Mouse (Mus musculus) stomach, postnatal 0 days (tissue): ENCODE measurements around the gene Ctsd. TPM values are rescaled to one million over a fixed set of nuclear protein-coding genes. Genes with fewer than 3 reads are reported as not detected.

Experiments
- ATAC-seq: fragments of 200-750 bp; cut with Nextera tagmentation; 2 replicates; pipeline ENCODE4 v1.8.0; 2017; ENCODE audit not compliant: low FRiP score, low TSS enrichment
- DNase-seq: peaks from one replicate; pipeline ENCODE4 v3.0.0-alpha.2; 2016; ENCODE audit warnings: low spot score
- H3K27ac ChIP-seq: fragments of 300-500 bp; sonication (generic); replicated peaks from 2 replicates; pipeline ENCODE4 v1.5.1; 2014; ENCODE audit warnings: mild to moderate bottlenecking, control low read depth
- H3K27me3 ChIP-seq: fragments of 300-500 bp; sonication (generic); 2 replicates; pipeline ENCODE4 v1.6.1; 2014; ENCODE audit warnings: low read length; ENCODE audit not compliant: control insufficient read depth, insufficient read depth
- H3K36me3 ChIP-seq: fragments of 300-500 bp; sonication (generic); 2 replicates; pipeline ENCODE4 v1.6.1; 2014; ENCODE audit warnings: low read length, mixed read lengths; ENCODE audit not compliant: control insufficient read depth, insufficient read depth
- H3K4me1 ChIP-seq: fragments of 300-500 bp; sonication (generic); replicated peaks from 2 replicates; pipeline ENCODE4 v1.6.1; 2014; ENCODE audit warnings: antibody characterized with exemption; ENCODE audit not compliant: control insufficient read depth, insufficient read depth
- H3K4me2 ChIP-seq: fragments of 300-500 bp; sonication (generic); replicated peaks from 2 replicates; pipeline ENCODE4 v1.6.1; 2014; ENCODE audit warnings: low read depth, mild to moderate bottlenecking, control low read depth, moderate library complexity
- H3K4me3 ChIP-seq: fragments of 300-500 bp; sonication (generic); 2 replicates; pipeline ENCODE4 v1.5.1; 2014; ENCODE audit warnings: low read depth, low read length, control low read depth
- H3K9ac ChIP-seq: fragments of 300-500 bp; sonication (generic); 2 replicates; pipeline ENCODE4 v1.6.1; 2014; ENCODE audit warnings: mild to moderate bottlenecking, low read length, control low read depth, mixed read lengths
- H3K9me3 ChIP-seq: fragments of 300-500 bp; sonication (generic); 2 replicates; pipeline ENCODE4 v1.6.1; 2016; ENCODE audit warnings: low read length; ENCODE audit not compliant: control insufficient read depth
- CTCF ChIP-seq: IDR thresholded peaks from 2 replicates; pipeline ENCODE4 v1.5.1; 2016; ENCODE audit warnings: antibody characterized with exemption, low read depth, mild to moderate bottlenecking, moderate library complexity
- EP300 ChIP-seq: optimal IDR thresholded peaks from 2 replicates; pipeline ENCODE3; 2016; ENCODE audit warnings: antibody characterized with exemption
- WGBS: fragments of 180-500 bp; shearing (Covaris S2); extraction: QIAGEN DNeasy Blood & Tissue Kit; methylation state at CpG from one replicate; pipeline ENCODE4 v1.1.7; 2014; 5-methylcytosine and 5-hydroxymethylcytosine counted together
- polyA plus RNA-seq: library from polyadenylated mRNA; unstranded; fragments of >200 nt; fragmentation: Nextera tagmentation; extraction: Ambion mirVana; gene quantifications from 2 replicates; pipeline ENCODE4 v1.2.1, GENCODE M21; 2015

Ctsd gene
- 798 and 841 TPM in 2 replicates for polyA plus RNA-seq

DNA sequence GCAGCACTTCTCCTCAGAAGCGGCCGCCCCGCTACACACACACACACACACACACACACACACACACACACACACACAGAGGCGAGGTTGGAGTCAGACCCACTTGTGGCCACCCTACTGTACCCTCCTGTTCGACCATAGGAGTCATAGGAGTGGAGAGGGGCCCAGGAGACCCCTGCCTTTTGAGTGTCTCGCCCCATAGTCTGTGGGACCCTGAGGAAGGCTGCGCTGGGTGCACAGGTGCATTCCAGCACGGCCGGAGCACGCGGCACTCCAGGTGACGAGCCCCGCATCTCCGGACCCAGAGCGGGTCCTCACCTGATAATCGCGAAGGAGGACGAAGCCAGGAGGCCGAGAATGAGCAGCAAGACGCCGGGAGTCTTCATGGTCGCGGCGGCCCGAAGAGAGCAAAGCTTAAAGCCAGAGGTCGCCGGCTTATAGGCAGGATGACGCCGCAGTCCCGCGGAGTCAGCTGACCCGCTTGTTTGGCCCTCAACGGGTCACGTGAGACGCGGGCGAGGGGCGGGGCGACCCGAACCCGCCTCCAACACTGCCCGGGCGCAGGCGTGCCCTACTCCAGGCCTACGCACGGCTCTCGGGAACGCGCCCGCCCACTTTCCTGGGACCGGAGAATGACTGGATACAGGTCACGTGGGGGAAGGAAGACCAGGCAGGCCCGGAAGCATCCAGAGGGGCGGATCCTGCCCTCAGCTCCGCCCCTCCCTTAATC, at the start of gene Ctsd:
Gene Ctsd, minus strand, starts transcription at position 620 of the 730 bp plus-strand sequence.
- Histone ChIP-seq H3K9me3 (no peaks in the 10 kb centered on the region), H3K36me3 (peaks cover 21% of the 10 kb centered on the region), H3K9ac (peak within 1 kb of the TSS; percentile 88), H3K4me2 (peak within 1 kb of the TSS; percentile 92), H3K27me3 (no peaks in the 10 kb centered on the region), H3K4me3 (peak within 1 kb of the TSS; percentile 70), H3K27ac (peak within 1 kb of the TSS; percentile 95), H3K4me1 (peaks cover 7% of the 10 kb centered on the region)
- ATAC-seq (peak; percentile 97), DNase-seq (peak; percentile 99)
- WGBS, result under 1% methylated on average over 53 of the region's 55 CpGs
- TF ChIP-seq CTCF (no peak), EP300 (no peak)

DNA sequence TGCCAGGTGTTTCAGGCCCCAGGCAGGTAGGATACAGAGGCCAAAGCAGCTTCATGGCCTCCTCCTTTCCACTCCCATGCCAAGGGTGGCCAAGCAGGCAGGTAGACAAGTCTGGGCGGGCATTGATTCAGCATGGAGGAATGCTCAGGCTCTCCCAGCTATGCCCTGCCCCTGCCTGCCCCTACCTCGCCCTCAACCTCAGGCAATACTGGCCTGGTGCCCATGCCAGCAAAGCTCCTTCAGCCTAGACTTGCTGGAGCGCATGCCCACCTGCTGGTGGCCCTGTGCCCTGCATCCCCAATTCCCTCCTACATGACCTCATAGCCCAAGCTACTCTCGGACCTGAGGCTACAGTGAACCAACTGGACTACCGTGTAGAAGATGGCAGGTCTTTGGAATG, 49.5 kb upstream of the Ctsd start:
- Histone ChIP-seq H3K9me3 (no peaks in the 10 kb centered on the region), H3K9ac (peak overlapping the region; percentile 5; the same call in 1 of the 2 replicates), H3K27ac (peak overlapping the region; percentile 90), H3K4me3 (no peak overlapping the region), H3K4me1 (peaks cover 10% of the 10 kb centered on the region), H3K4me2 (peak overlapping the region; percentile 31; the same call in 1 of the 2 replicates), H3K36me3 (no peaks in the 10 kb centered on the region), H3K27me3 (no peaks in the 10 kb centered on the region)
- TF ChIP-seq EP300 (peak; percentile 86), CTCF (peak; percentile 79)
- DNase-seq, result peak; percentile 90
- peak; percentile 72 for ATAC-seq
- 61% methylated on average over 5 of the region's 5 CpGs for WGBS

DNA sequence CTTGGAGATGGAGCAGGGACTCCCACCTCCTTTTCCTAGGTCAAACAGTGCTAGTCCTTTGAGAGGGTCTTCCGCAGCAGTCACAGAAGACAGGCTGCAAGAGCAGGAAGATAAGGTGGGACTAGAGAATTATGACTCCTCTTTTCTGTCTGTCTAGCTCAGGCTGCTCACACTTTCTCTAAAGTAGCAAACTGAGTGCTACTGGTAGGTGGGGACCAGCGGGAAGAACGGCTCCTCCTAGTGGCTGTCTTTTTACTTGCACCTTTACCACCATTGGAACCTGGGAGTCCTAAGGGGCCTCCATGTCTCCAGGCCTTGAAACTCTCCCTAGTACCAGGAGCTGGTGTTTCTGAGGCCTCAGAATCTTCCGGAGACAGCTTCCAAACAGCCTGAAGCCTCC, 47.7 kb upstream of the Ctsd start:
- H3K4me2 ChIP-seq, result peak overlapping the region; percentile 31
- ATAC-seq, result peak; percentile 15; the same call in 1 of the 2 replicates
- no peaks in the 10 kb centered on the region for H3K36me3 ChIP-seq
- peak overlapping the region; percentile 90 for H3K27ac ChIP-seq
- peaks cover 11% of the 10 kb centered on the region for H3K4me1 ChIP-seq
- no peaks in the 10 kb centered on the region for H3K9me3 ChIP-seq
- no peak for TF ChIP-seq EP300
- peak; percentile 92 for TF ChIP-seq CTCF
- peak overlapping the region; percentile 4; the same call in 1 of the 2 replicates for H3K4me3 ChIP-seq
- H3K9ac ChIP-seq, result peak overlapping the region; percentile 48
- 23% methylated on average over 4 of the region's 4 CpGs for WGBS
- no peaks in the 10 kb centered on the region for H3K27me3 ChIP-seq
- peak; percentile 77 for DNase-seq

DNA sequence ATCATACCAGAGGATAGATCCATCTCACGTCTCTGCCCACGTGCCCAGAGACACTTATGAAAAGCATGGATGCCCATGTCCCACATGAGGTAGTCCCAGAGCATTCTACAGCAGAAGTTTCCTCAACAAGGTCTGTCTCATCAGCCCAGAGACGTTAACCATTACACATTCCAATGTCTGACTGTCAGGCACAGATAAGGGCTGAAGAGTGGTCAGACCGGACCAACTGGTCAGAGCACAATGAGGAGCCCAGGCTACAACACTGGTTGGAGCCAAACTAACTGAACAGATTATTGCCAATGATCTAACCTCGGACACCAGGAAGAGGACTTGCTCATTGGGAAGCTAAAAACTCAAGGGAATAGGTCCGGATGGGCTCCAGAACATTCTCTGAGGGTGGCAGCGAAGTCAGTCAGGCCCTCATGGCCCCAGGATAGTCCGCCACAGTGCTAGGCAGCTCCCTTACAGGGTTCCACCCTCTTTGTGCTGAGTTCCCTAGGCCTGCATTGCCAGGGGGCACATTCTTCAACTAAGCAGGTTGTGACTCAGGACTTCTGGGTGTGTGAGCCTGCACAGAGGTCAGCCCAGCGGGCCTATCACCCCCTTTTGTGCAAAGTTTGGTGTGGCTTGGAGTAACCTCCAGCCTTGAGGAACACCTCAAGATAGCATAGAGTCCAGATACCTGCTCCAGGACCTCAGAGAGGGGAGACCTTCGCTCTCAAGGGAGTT, 46.5 kb upstream of the Ctsd start, which contains the start of gene Syt8:
Gene Syt8, plus strand, starts transcription at position 714 of the 729 bp plus-strand sequence.
- peak within 1 kb of the TSS; percentile 4; the same call in 1 of the 2 replicates for H3K4me3 ChIP-seq
- 62% methylated on average over 10 of the region's 10 CpGs for WGBS
- peak within 1 kb of the TSS; percentile 90 for H3K27ac ChIP-seq

DNA sequence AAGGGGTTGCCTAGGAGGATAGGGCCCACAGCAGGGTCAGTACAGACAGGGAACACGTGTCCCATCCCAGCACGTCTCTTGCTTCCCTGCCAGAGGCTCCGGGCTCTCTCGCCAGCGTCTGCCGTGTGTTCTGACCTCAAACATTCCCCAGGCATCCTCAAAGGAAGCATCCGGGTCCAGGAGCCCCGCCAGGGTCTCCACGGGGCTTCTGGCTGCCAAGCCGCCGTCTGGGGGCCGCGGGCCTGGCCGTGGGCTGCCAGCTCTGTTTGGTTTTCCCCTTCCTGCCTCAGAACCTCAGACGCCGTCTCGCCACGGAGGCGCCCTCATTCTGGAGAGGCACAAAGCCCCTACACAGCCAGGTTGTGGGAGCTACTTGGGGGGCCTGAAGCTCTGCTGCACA, 45.8 kb upstream of the Ctsd start:
- Histone ChIP-seq H3K4me1 (peaks cover 16% of the 10 kb centered on the region), H3K27ac (peak overlapping the region; percentile 90), H3K27me3 (no peaks in the 10 kb centered on the region), H3K36me3 (no peaks in the 10 kb centered on the region), H3K9me3 (no peaks in the 10 kb centered on the region), H3K9ac (peak overlapping the region; percentile 54), H3K4me2 (no peak overlapping the region; the same call in 1 of the 2 replicates), H3K4me3 (no peak overlapping the region)
- WGBS, result 25% methylated on average over 19 of the region's 19 CpGs
- ATAC-seq, result no peak
- no peak for DNase-seq
- TF ChIP-seq CTCF, result no peak
- TF ChIP-seq EP300, result no peak

More for the DNA sequence above, 46.5 kb upstream of the Ctsd start, which contains the start of gene Syt8:
- no peaks in the 10 kb centered on the region for H3K27me3 ChIP-seq
- no peak for TF ChIP-seq CTCF
- no peak for TF ChIP-seq EP300
- H3K36me3 ChIP-seq, result no peaks in the 10 kb centered on the region
- H3K9ac ChIP-seq, result peak within 1 kb of the TSS; percentile 54
- DNase-seq (peak; percentile 84), ATAC-seq (peak; percentile 87)
- H3K9me3 ChIP-seq, result no peaks in the 10 kb centered on the region
- H3K4me2 ChIP-seq, result peak within 1 kb of the TSS; percentile 31
- H3K4me1 ChIP-seq, result peaks cover 16% of the 10 kb centered on the region
